Mouse (Mus musculus): ENCODE measurements around the gene Dhps.
"Not testable (repeated sequence)": the region's sequence is repeated elsewhere in the genome, so short reads cannot be mapped to it uniquely, and the experiment has no call there.

Dhps gene

DNA sequence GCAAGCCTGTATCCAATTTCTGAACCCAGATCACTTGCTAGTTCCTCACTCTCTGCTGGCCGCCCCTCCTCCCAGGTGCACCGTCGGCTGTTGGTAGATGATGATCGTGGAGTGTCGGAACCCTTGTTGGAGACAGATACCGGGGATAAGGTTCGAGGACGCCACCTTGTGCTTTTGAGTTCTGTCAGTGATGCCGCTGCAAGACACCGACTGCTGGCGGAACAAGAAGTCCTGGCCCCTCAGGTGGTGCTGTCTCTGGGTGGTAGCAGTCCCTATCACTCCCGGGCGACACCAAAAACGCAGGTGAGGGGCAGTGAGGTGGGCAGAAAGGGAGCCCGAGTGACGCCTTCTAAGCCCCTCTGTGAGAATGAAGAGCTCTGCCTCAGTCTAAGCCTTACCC, 24.6 kb downstream of the Dhps start:
- DNase-seq, result no peak

DNA sequence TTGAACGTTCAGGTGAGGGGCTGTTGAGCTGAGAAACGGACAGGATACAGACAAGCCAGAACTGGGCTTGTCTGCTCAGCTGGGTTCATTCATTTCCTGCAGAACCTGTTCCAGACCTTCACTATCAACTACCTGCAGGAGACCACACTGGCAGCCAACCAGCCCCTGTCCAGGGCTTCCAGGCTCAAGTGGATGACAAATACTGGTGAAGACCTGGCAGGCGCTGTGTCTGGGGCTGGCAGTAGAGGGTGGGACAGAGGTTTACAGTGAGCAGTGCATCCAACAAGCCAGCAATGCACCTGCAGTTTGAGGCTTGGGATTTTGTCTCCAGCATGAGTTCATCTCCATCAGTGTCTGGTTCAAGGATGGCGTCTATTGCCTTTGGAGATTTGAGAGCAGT, 25.3 kb downstream of the Dhps start:
- no peak for DNase-seq

DNA sequence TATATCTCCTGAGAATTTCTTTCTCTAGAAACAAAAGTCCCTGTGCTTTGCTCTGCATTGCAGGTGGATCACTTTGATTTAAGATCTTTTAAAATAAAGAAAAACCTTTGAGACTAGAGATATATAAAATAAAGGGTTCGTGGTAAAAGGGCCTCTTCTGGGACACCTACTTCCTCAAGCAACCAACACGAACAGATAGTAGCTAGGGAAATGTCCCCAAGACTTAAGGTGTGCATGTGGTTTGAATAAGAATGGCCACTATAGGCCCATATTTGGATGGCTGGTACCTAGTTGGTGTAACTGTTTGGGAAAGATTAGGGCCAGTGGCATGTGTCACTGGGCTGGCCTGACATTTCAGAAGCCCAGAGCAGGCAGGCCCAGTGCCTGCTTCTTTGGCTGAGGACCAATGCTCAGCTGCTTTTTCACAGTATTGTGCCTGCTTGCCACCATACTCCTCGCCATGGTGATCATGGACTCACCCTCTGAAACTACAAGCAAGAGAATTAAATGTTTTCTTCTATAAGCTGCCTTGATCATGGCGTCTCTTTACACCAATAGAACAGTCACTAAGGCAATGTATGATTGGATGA, 28.6 kb downstream of the Dhps start:
- no peak for DNase-seq

DNA sequence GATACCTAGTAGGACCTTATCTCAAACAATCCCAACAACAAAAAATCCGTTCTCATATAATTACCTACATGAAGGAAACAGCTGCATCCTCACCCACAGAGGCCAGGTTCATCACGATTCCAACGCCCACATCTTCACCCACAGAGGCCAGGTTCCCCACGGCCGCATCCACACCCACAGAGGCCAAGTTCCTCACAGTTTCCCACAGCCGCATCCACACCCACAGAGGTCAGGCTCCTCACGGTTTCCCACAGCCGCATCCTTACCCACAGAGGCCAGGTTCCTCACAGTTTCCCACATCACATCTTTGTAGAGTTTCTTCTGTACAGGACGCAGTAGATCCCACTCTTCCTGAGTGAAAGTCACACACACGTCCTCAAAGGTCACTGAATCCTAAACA, 41.7 kb downstream of the Dhps start:
- DNase-seq, result no peak

DNA sequence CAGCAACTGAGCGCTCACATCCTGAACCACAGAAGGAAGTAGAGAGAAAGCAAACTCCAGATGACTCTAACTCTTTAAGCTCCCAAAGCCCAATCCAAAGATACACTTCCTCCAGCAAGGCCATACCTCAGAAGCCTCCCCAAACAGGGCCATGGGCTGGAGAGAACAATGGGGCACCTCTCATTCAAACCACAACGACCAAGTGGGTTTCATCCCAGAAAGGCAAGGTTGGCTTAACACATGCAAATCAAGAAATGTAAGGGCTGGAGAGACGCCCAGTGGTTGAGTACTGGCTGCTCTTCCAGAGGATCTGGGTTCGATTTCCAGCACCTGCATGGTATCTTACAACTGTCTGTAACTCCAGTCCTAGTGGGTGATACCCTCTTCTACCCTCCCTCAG, 43.9 kb downstream of the Dhps start:
- DNase-seq, result no peak

DNA sequence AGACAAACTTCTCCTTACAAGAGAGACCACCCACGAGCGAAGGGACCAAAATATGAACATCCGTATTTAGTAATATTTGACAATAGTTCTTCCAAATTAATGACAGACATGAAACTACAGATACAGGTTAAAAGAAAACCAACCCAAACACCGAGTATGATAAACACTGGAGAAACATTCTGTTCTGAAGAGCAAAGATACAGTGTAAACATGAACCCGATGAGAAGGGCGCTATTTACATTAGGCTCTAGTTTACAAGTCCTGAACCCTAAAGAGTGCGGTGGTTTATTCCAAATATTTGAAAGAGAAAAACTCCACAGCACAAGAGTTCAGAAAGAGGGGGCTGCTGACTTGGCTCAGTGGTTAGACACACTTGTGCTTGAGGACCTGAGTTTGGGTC, 45.4 kb downstream of the Dhps start:
- no peak for DNase-seq

DNA sequence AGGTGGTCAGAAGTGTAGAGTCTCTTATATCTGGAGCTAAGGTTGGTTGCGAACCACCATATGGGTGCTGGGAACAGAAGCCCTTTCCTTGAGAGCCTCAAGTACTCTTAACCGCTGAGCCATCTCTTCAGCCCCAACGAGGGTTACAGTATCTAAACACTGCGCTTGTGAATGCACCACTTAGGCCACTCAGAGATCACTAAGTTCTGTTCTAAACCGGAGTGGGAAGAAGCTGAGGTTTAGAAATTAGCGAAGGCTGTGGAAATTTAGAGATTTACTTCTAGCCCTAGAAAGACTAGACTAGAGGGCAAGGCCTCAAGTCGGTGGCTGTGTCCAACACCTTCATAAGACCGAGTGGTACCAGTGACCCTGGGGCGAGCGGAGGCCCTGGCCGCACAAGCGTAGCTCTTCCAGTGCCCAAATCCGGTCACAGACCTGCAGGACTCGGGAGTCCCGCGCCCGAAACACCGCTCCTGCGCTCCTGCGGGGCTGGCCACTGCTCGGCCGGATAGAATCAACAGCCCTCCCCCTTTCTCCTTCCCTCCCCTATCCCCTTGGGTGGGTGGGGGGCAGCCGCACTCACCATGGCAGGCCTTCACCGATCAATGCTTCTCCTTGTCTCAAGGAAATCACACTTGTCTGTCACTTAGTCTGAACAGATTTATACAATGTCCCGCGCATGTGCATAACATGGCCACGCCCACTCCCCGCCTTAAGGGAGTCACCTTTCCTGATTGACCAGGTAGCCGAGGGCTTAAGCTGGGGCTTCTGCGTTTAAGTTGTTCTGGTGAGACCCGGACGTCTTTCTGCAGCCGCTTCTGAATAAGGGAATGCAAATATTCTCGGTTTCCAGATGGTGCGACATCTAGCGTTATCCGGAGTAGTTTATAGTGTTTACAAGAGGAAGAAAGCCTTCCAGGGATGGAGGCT, 47.8 kb downstream of the Dhps start:
- DNase-seq, result peak; percentile 93 to 94

DNA sequence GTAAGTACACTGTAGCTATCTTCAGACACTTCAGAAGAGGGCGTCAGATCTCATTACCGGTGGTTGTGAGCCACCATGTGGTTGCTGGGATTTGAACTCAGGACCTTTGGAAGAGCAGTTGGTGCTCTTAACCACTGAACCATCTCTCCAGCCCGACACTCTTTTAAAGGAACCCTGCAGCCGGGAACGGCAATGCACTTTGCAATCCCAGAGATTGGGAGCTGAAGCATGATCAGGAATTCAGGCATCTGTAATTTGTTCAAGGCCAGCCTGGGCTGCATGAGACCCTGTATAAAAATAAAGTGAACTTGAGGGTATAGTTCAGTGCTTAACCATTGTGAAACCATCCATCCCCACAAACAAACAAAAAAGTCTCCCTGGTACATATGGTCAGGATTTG, 48.7 kb downstream of the Dhps start:
- not testable (repeated sequence) for DNase-seq

DNA sequence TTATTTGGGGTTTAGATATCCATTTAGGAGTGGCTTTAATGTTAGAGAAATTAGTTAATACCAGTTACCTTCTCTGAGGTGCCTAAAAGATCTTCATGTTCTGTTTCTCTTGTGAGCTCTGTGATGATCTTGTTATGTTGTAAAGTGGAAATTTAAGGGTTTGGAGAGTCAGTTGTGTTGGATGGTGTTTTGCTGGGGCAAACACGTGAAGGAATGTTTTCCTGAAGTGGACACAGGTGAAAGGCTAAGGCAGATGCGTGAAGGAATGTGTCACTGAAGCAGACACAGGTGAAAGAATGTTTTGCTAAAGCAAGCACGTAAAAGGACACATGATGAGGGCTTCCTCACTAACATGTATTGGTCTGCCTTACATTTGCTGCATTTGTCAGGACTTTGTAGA, 51.4 kb downstream of the Dhps start, which contains the start of gene Zfp791:
Zfp791 (minus strand) TSS at position 101 of the 400 bp plus-strand sequence.
- DNase-seq, result no peak

DNA sequence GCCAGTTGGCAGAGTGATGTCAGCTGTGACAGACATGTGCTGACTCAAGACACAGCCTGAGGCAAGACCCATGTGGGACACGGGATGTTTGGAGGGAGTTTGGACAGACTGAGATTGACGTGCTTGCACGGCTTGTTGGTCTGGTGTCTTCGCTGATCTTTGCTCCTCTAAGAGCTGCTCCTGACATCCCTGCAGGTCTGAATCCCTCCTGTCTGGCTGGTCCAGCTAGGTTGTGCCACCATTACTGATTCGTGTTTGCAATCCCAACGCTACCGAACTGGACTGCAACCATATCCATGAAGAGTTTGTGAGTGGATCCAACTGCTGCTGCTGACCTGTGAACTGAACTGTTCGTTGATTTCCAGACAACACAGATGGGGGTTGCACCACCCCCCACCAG, 52.1 kb downstream of the Dhps start:
- no peak for DNase-seq

All from kidney, postnatal 4 days (tissue).